Mouse (Mus musculus) midbrain, embryonic 16.5 days (tissue): ENCODE data around the gene Add2. TPM values are rescaled to one million over a fixed set of nuclear protein-coding genes. Genes with fewer than 3 reads are reported as not detected.

Experiments used
- ATAC-seq: fragments of 200-750 bp; cut with Nextera tagmentation; 2 replicates; pipeline ENCODE4 v1.8.0; 2017; ENCODE audit warnings: moderate TSS enrichment
- H3K27ac ChIP-seq: fragments of 300-500 bp; sonication (generic); 2 replicates; pipeline ENCODE4 v1.5.1; 2014; ENCODE audit warnings: mild to moderate bottlenecking, low read length, mixed read lengths
- H3K27me3 ChIP-seq: fragments of 300-500 bp; sonication (generic); 2 replicates; pipeline ENCODE4 v1.6.1; 2014; ENCODE audit warnings: low read depth, low read length, mixed read lengths; ENCODE audit not compliant: control insufficient read depth, insufficient read depth
- H3K36me3 ChIP-seq: fragments of 300-500 bp; sonication (generic); 2 replicates; pipeline ENCODE4 v1.6.1; 2014; ENCODE audit warnings: mild to moderate bottlenecking, low read length, moderate library complexity, mixed read lengths; ENCODE audit not compliant: control insufficient read depth, insufficient read depth
- H3K4me1 ChIP-seq: fragments of 300-500 bp; sonication (generic); 2 replicates; pipeline ENCODE4 v1.6.1; 2014; ENCODE audit warnings: mild to moderate bottlenecking, low read length, mixed read lengths; ENCODE audit not compliant: control insufficient read depth, insufficient read depth
- H3K4me2 ChIP-seq: fragments of 300-500 bp; sonication (generic); 2 replicates; pipeline ENCODE4 v1.6.1; 2014; ENCODE audit warnings: mild to moderate bottlenecking, low read length, mixed read lengths
- H3K4me3 ChIP-seq: fragments of 300-500 bp; sonication (generic); 2 replicates; pipeline ENCODE4 v1.5.1; 2014; ENCODE audit warnings: low read depth, mild to moderate bottlenecking, low read length, moderate library complexity, mixed read lengths
- H3K9ac ChIP-seq: fragments of 300-500 bp; sonication (generic); 2 replicates; pipeline ENCODE4 v1.6.1; 2014; ENCODE audit warnings: low read depth, low read length, mixed read lengths
- H3K9me3 ChIP-seq: fragments of 300-500 bp; sonication (generic); replicated peaks from 2 replicates; pipeline ENCODE4 v1.6.1; 2014; ENCODE audit warnings: mild to moderate bottlenecking, low read length, mixed read lengths; ENCODE audit not compliant: control insufficient read depth, poor library complexity, severe bottlenecking
- WGBS: fragments of 180-500 bp; shearing (Covaris S2); extraction: QIAGEN DNeasy Blood & Tissue Kit; methylation state at CpG from one replicate; pipeline ENCODE4 v1.1.7; 2014; 5-methylcytosine and 5-hydroxymethylcytosine counted together
- polyA plus RNA-seq: library from polyadenylated mRNA; unstranded; fragments of >200 nt; fragmentation: Nextera tagmentation; extraction: Ambion mirVana; gene quantifications from 2 replicates; pipeline ENCODE4 v1.2.1, GENCODE M21; 2015

Gene Add2
- polyA plus RNA-seq, 1 experiment from 2014 or later, result 166 TPM

DNA sequence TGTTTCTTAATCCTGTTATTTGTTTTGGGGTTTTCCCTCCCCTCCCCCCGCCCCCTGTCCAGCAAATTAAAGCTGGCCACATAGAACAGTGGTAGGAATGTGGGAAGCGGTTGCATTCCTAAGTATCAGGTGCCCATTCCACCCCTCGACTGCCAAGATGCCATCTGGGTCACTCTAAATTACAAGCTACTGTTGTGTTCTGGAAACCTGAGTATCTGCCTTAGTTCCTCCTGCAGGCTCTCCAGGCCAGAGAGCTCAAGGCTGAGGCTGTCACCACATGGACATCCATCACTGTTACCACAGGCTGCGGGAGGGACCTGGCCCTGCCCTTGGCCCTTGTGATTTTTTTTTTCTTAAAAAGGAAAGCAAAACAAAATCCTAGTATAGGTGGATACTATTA lies 140.7 kb downstream of the Add2 start:
- H3K9ac ChIP-seq, result no peak overlapping the region
- ATAC-seq, result no peak
- 62% methylated on average over 4 of the region's 4 CpGs for WGBS

More for the DNA sequence above, 140.7 kb downstream of the Add2 start:
- no peak overlapping the region for H3K4me3 ChIP-seq
- H3K36me3 ChIP-seq, result no peaks in the 10 kb centered on the region
- H3K27me3 ChIP-seq, result no peaks in the 10 kb centered on the region
- H3K4me2 ChIP-seq, result no peak overlapping the region
- H3K4me1 ChIP-seq, result no peaks in the 10 kb centered on the region
- H3K9me3 ChIP-seq, result no peaks in the 10 kb centered on the region
- H3K27ac ChIP-seq, result no peak overlapping the region

Other genes with a start within 250 kb of the Add2 start
- gene Nat8f6, start 207.7 kb upstream of the Add2 start, polyA plus RNA-seq, result not detected in 2 replicates
- gene Nat8f5, start 207.7 kb upstream of the Add2 start, polyA plus RNA-seq, result 0.25 TPM in 1 of 2 replicates, not detected in the other
- 0.33 TPM in 1 of 2 replicates, not detected in the other for gene Nat8, start 196.6 kb upstream of the Add2 start, polyA plus RNA-seq
- 0.05 TPM in 1 of 2 replicates, not detected in the other for gene Nat8f2, start 159.5 kb upstream of the Add2 start, polyA plus RNA-seq
- gene Nat8f4, start 123.8 kb upstream of the Add2 start, polyA plus RNA-seq, result 7.0 TPM in 2 replicates
- 53.7 and 60.1 TPM in 2 replicates for gene Tprkb, start 116.8 kb upstream of the Add2 start, polyA plus RNA-seq
- gene Nat8f1, start 113.0 kb upstream of the Add2 start, polyA plus RNA-seq, result 19.9 and 23.1 TPM in 2 replicates
- 51.0 and 60.8 TPM in 2 replicates for gene Dusp11, start 67.0 kb upstream of the Add2 start, polyA plus RNA-seq
- gene Figla, start 12.5 kb upstream of the Add2 start, polyA plus RNA-seq, result not detected in 2 replicates
- 13.1 and 14.7 TPM in 2 replicates for gene Tgfa, start 166.5 kb downstream of the Add2 start, polyA plus RNA-seq